Mouse (Mus musculus) layer of hippocampus, adult 2 months (tissue): Measurements from ENCODE around the gene Alkbh1. TPM values are rescaled to one million over a fixed set of nuclear protein-coding genes. Genes with fewer than 3 reads are reported as not detected.

Experiments used
- DNase-seq, 2 experiments: peaks; one replicate each; pipeline ENCODE4 v3.0.0; 2022; ENCODE audit warnings: low spot score in 2 of 2
- H3K27ac ChIP-seq: fragments of 200-600 bp; 2 replicates; pipeline ENCODE4 v1.8.1; 2022
- H3K4me3 ChIP-seq: fragments of 200-600 bp; 2 replicates; pipeline ENCODE4 v1.8.1; 2022; ENCODE audit warnings: mild to moderate bottlenecking
- CTCF ChIP-seq: fragments of 200-600 bp; conservative IDR thresholded peaks from 2 replicates; pipeline ENCODE4 v1.8.1; 2022; ENCODE audit warnings: antibody characterized with exemption, mild to moderate bottlenecking, moderate library complexity
- total RNA-seq, 2 experiments: library from RNA; stranded (reverse); gene quantifications; 2 replicates each; pipeline ENCODE4 v1.2.3; 2021

The Alkbh1 gene
- total RNA-seq, 2 experiments from 2014 or later = 18.1 to 18.6 TPM

DNA sequence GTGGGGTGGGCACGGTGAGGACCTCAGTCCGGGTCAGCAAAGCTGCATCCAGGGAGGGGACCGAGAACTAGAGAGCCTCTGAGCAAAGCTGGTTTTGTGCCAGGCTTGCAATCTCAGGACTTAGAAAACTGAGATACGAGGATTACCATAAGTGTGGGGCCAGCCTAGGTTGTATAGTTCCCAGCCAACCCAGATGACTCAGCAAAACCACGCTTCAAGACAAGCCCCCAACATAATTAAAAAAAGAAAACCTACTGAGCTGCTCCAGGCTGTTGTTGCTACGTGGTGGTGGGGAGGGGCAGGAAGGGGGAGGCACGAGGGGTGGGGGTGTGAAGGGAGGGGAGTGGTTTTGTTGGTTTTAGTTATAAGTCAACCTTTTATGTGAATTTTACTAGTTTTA, 32.8 kb downstream of the Alkbh1 start:
- no peak for TF ChIP-seq CTCF
- no peak for DNase-seq
- Histone ChIP-seq H3K4me3 (no peak overlapping the region), H3K27ac (no peak overlapping the region)

DNA sequence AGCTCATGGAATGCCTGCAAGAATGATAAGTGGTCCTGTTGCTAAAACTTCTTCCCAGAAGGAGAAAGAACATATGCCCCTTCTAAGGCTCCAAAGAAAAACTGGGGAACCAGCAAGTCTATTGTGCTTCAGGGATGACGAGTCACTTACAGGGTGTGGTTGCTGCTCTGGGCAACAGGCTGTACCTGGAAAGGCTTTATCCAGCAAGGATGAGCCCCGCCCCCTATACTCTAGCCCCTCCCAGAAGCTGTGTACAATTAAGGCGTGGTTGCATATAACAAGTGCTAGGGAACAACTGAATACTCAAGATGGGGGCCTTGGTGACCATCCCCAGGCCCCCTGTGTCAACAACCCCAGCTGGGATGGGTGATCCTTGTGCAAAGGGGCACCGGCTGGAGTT, 34.7 kb downstream of the Alkbh1 start:
- Histone ChIP-seq H3K27ac (no peak overlapping the region), H3K4me3 (no peak overlapping the region)
- DNase-seq = no peak
- no peak for TF ChIP-seq CTCF

DNA sequence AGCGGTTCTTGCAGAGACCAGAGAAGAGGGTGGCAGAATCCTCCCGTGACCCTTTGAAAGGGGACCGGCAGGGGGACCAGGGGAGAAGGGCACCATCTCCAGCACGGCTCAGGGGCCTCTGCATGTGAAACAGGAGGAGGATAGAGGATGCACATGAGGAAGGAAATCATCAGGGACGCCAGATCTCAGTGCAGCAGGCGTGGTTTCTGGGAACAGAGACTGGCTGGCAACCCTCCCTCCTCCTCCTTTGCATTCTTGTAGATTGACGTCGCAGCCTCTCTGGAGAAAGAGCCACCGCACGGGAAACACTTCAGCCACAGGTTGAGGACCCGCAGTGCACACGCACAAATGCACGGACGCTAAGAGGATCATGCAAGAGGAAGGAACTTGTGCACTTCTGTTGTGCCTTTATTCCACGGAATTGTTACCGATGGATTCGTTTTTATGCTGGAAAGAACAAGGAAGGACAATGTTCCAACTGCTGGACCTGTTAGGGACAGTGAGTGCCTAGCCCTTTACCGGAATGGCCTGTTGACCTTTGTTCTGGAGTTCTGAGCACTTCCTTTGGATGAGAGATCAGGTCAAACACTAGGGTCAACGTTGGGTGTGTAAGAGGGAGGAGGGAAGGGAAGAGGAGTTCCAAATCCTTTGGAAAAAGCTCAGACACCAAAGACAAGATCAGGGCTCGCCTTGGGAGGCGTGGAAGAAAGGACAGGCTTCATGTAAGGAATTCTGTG, 35.8 kb downstream of the Alkbh1 start:
- peak overlapping the region; percentile 4; the same call in 1 of the 2 replicates for H3K4me3 ChIP-seq
- no peak overlapping the region for H3K27ac ChIP-seq
- DNase-seq = no peak
- no peak for TF ChIP-seq CTCF

DNA sequence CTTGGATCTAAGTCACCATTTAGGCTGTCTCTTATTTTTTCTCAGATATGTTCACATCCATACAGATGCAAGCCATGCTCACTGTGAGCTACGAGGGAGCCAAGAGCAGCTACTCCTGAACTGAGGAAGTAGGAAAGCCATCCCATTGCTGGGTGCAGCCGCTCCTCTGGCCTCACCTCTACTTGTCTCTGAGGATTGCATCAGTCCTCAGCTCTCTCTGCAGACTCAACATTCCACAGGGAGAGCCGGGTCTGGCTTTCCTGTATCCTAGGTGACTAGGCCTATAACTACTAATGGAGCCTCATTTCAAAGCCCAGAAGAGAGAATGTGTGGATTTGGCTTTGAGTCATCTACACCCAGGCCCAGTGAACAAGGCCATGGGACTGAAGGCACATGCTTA, 38.1 kb downstream of the Alkbh1 start:
- Histone ChIP-seq H3K27ac (no peak overlapping the region), H3K4me3 (no peak overlapping the region)
- no peak for DNase-seq
- no peak for TF ChIP-seq CTCF

DNA sequence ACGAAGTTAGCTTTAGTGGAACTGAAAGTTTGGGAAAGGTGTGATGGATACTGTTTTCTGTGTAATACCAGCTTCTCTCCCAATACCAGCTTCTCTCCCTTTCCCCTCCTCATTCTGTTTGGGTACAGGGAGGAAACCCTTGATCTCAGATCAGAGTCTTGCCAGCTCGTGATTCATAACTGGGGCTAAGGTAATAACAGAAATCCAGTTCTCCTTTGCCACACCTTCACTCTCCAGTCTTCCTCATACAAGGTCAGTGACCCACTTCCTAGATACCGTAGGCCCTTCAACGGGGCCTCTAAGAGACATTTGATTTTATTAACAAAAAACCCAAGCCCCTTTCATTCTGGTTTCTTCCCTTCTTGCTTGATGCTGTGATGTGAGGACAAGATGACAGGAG, 38.7 kb downstream of the Alkbh1 start:
- no peak overlapping the region for H3K4me3 ChIP-seq
- DNase-seq = no peak
- no peak overlapping the region for H3K27ac ChIP-seq
- TF ChIP-seq CTCF = no peak

DNA sequence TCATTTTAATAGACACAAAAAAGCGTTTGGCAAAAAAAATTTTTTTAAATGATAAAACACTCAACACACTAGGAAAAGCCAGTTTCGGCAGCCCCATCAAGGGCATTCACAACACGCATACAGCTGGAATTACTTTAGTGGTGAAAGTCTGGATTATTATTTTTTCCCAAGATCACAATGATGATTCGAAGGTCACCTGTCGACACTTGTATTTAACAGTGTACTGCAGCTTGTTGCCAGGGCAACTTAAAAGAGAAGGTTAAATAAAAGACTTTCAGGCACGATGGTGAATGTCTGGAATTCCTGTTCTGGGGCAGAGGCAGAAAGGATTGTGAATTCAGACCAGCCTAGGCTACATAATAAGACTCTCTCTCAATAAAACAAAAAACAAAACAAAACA, 41.9 kb downstream of the Alkbh1 start:
- no peak for TF ChIP-seq CTCF
- DNase-seq = no peak
- Histone ChIP-seq H3K4me3 (no peak overlapping the region), H3K27ac (no peak overlapping the region)

DNA sequence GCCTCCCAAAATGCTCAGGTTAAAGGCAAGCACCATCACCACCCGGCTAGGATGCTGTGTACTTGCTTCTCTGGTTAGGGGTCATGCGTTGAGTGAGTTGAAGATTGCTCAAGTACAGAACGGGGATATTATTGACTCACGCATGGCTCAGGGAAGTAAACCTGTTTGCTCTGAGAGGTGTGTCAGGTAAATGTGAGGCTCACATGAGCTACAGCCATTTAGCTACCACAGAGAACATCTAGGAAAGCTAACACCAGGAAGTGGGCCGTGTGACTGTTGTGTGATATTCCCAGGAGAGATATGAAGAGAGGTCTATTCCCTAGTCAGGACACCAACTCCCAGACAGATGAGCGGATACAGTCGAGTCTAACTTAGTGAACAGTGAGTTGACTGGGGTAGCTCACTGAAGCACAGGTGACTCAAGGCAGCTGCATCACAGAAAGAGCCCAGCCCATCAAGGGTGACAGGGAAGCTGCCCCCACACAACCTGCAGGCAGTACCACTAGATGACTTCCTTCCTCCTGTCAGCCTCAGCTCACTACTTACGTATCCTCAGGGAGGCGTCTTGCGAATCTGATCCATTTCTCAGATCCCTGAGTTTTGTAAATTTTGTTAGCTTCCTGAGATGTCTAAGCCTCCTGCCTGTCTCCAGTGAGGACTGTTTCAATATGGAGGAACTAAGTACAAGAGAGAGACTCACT, 44.5 kb downstream of the Alkbh1 start:
- Histone ChIP-seq H3K27ac (no peak overlapping the region), H3K4me3 (no peak overlapping the region)
- no peak for TF ChIP-seq CTCF
- DNase-seq = no peak

DNA sequence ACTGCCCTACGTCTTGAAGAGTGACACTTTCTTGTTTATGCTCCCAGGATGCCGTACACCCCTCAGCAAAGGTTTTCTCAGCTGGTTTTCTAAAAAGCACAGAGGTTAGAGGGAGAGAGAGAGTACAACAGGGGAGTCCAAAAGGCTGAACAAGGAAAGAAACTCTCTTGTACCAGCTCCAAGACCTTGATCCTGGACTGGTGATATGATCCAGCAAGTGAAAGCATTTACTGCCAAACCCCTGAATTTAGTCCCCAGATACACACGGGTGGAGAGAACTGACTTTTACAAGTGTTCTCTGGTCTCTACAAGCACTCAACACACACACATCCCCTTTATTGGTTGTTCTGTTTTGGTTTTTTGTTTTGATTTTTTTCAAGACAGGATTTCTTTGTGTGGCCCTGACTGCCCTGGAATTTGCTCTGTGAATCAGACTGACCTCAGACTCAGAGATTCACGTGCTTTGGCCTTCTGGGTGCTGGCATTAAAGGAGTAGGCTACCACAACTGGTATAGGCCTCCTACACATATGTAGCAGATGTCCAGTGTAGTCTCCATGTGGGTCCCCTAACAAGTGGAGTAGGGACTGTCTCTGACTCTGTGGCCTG, 45.9 kb downstream of the Alkbh1 start:
- no peak for DNase-seq
- Histone ChIP-seq H3K4me3 (no peak overlapping the region), H3K27ac (no peak overlapping the region)
- no peak for TF ChIP-seq CTCF

DNA sequence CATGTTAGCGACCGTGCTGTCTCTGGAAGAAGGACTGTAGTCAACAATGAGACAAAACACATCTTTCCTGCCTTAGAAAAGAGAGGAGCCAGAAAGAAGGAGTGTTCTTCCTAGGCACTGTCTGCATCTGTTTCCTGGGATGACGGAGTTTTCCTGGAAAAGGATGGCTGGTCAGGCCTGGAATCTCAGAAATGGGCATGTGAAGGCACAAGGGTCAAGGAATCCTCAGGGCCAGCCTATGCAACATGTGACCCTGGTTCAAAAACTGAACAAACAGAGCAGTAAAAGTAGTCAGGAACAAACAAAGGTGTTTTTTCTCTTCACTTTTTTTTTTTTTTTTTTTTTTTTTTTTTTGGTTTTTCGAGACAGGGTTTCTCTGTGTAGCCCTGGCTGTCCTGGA, 46.7 kb downstream of the Alkbh1 start:
- TF ChIP-seq CTCF = no peak
- H3K27ac ChIP-seq = no peak overlapping the region
- no peak overlapping the region for H3K4me3 ChIP-seq
- DNase-seq = no peak

DNA sequence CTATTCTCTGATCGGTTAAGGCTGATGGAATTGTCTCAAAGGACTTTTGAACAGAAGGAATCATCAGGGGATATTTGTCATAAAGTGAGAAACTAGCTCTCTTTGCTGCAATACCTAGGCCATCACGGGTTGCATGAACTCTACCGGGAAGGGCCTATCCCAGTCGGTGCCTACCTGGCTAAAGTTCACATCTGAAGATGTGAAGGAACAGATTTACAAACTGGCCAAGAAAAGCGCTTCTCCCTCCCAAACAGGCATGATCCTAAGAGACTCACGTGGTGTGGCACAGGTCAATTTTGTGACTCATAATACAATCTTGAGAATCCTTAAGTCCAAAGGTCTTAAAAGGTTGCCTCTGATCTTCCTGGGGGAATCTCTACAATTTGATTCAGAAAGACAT, 49.5 kb downstream of the Alkbh1 start:
- no peak for DNase-seq
- Histone ChIP-seq H3K27ac (no peak overlapping the region), H3K4me3 (no peak overlapping the region)
- TF ChIP-seq CTCF = no peak

DNA sequence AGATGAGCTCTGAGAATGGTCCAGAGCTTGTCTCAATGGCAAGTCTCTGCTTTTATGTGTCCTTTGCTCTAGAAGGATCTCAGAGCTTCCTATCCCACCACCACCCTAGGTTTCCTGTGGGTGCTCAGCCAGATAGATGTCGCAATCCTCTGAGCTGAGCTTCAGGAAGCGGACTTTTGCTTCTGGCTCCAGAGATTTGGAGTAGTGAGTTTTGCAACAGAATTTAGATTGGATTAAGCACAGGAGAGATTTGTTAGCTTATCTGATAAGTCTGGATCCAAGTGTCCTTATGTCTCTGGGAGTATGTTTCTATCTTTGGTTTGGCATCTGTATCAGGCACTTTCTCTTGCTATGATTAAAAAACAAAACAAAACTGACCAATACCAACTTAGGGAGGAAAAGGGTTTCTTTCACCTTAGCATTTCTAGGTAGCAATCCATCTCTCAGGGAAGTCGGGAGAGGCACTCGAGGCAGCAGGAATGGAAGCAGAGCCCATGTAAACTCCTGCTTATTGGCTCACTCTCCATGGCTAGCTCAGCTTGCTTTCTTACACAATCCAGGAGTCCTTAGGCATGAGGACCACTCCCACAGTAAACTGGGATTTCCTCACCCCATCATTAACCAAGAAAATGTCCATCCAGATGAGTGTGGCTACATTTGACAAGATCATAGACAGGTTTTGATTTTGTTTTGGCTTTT, 50.2 kb downstream of the Alkbh1 start:
- no peak for TF ChIP-seq CTCF
- DNase-seq = no peak
- Histone ChIP-seq H3K4me3 (no peak overlapping the region), H3K27ac (no peak overlapping the region)

DNA sequence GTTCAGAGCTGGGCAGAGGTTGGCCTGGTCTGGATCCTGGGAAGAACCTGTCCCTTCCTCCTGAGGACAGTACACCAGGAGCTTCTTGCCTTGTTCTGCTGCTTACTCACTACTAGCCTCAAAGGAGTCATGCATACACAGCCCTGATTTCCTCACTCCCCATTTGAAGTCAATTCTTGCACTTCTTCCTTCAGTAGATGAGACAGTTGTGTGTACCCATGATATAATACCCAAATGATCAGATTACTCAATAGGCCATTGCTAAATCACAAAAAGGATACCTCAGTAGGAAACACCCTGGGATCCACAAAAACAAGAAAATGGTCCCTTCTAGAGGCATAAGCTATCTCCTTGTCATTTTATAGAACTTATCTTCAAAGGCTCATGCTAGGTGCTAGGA, 52.5 kb downstream of the Alkbh1 start:
- DNase-seq = no peak
- Histone ChIP-seq H3K4me3 (no peak overlapping the region), H3K27ac (no peak overlapping the region)
- TF ChIP-seq CTCF = no peak

DNA sequence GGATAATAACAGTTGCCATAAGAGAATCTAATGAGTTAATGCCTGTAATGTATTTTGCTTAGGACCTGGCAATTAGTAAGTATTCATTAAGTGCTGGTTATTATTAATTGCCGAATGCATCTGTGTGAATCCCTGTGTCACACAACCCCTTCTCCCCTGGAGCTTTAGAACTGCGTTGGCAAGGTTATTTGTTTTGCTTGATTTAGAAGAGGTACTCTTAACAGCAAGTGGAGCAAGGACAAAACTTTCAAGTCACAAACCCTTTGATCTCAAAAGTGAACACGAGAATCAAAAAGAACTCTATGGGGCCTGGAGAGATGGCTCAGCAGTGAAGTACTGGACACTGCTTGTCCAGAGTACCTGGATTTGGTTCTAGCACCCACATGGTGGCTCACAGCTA, 54.6 kb downstream of the Alkbh1 start:
- Histone ChIP-seq H3K4me3 (peak overlapping the region; percentile 99), H3K27ac (peak overlapping the region; percentile 90; the same call in 1 of the 2 replicates)
- TF ChIP-seq CTCF = no peak
- no peak for DNase-seq
